Mouse (Mus musculus): Measurements from ENCODE around the gene Afg1l. TPM values are rescaled to one million over a fixed set of nuclear protein-coding genes. Genes with fewer than 3 reads are reported as not detected.
A peak's percentile ranks its signal among the peaks of the same experiment; 100 is the strongest.

The Afg1l gene
- polyA plus RNA-seq, 1 experiment from 2014 or later = 4.6 TPM

DNA sequence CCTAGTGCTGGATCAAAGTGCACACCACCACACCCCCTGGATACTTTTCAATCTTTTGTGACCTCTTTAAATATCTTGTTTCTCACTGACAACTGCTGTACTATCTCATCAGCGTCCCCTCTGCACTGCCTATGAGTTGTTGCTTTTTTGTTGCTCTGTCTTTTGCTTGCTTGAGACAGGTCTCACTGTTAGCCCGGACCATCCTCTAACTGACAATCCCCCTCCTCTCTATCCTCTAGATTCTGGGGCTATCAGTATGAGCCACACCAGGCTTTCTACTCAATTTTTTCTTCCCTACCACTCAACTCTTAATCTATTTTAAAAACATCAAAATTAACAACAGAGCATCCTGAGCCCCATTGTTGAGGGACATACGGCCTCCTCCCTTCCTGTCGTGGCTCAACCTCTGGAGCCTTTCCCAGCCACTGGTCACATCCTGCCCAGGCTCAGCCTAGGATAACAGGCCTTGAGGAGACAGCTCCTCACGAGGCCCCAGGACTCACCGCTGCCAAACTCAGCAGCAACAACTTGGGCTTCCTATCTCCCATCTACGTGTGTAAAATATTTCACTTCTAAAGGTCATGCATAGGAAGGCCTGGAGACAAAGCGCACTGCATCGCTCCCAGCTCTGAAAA lies 20.7 kb downstream of the Afg1l start:
- H3K9me3 ChIP-seq (ENCODE audit: control insufficient read depth, low read length) = no peaks in the 10 kb centered on the region
- ATAC-seq (ENCODE audit: low FRiP score) = no peak
- 86% methylated on average over 9 of the region's 9 CpGs for WGBS
- H3K27me3 ChIP-seq (ENCODE audit: control insufficient read depth, insufficient read depth, low read length) = no peaks in the 10 kb centered on the region
- H3K9ac ChIP-seq (ENCODE audit: low read length) = no peak overlapping the region
- no peak overlapping the region for H3K27ac ChIP-seq (ENCODE audit: low read depth, low read length)
- H3K4me3 ChIP-seq (ENCODE audit: low read depth, low read length) = no peak overlapping the region
- no peaks in the 10 kb centered on the region for H3K36me3 ChIP-seq (ENCODE audit: control insufficient read depth, insufficient read depth, low read length)
- DNase-seq (ENCODE audit: low spot score, missing footprints) = no peak
- H3K4me1 ChIP-seq (ENCODE audit: control insufficient read depth, insufficient read depth, low read length) = no peaks in the 10 kb centered on the region
- H3K4me2 ChIP-seq = no peak overlapping the region

DNA sequence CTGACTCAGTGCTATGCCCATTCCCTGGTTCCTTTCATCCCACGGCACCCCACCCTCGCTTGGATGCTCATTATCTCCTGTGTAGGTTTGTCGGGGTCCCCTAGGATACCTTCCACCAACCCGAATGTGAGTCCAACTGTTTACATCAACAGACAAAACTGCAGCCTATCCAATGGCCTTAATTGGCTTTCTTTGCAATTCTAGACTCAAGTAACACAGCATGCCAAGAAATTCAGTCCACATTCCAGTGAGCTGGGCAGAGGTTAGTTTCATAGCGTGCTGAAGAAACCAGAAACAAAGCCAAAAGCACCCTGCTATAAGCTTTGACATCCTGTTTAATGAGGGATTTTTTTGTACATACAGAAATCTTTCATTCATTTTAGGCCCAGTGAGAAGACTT lies 22.4 kb downstream of the Afg1l start:
- DNase-seq (ENCODE audit: low spot score, missing footprints) (no peak), ATAC-seq (ENCODE audit: low FRiP score) (no peak)
- Histone ChIP-seq H3K27ac (ENCODE audit: low read depth, low read length) (no peak overlapping the region), H3K4me3 (ENCODE audit: low read depth, low read length) (no peak overlapping the region), H3K36me3 (ENCODE audit: control insufficient read depth, insufficient read depth, low read length) (no peaks in the 10 kb centered on the region), H3K4me1 (ENCODE audit: control insufficient read depth, insufficient read depth, low read length) (no peaks in the 10 kb centered on the region), H3K27me3 (ENCODE audit: control insufficient read depth, insufficient read depth, low read length) (no peaks in the 10 kb centered on the region), H3K9ac (ENCODE audit: low read length) (no peak overlapping the region), H3K4me2 (no peak overlapping the region), H3K9me3 (ENCODE audit: control insufficient read depth, low read length) (no peaks in the 10 kb centered on the region)
- WGBS = 87% methylated on average over 5 of the region's 5 CpGs

DNA sequence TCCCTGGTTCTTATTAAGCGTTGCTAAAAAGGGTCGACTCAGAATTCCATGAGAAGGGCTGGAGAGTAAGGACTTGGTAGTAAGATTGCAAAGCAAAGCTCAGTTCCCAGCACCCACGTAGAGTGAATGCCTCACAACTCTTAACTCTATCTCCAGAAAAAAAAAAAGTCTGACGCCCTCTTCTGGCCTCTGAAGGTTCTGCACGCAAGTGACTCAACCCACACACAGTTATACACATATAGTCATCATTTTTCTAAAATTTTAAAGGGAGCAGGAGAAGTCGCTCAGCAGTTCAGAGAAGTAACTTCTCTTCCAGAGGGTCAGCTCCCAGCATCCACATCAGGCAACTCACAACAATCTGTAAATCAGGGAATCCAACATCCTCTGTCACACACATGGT lies 23.7 kb downstream of the Afg1l start:
- no peak for DNase-seq (ENCODE audit: low spot score, missing footprints)
- no peak overlapping the region for H3K27ac ChIP-seq (ENCODE audit: low read depth, low read length)
- no peak overlapping the region for H3K9ac ChIP-seq (ENCODE audit: low read length)
- ATAC-seq (ENCODE audit: low FRiP score) = no peak
- H3K27me3 ChIP-seq (ENCODE audit: control insufficient read depth, insufficient read depth, low read length) = no peaks in the 10 kb centered on the region
- no peak overlapping the region for H3K4me2 ChIP-seq
- WGBS = 88% methylated on average over 6 of the region's 6 CpGs
- no peaks in the 10 kb centered on the region for H3K36me3 ChIP-seq (ENCODE audit: control insufficient read depth, insufficient read depth, low read length)
- H3K4me1 ChIP-seq (ENCODE audit: control insufficient read depth, insufficient read depth, low read length) = no peaks in the 10 kb centered on the region
- H3K4me3 ChIP-seq (ENCODE audit: low read depth, low read length) = no peak overlapping the region
- no peaks in the 10 kb centered on the region for H3K9me3 ChIP-seq (ENCODE audit: control insufficient read depth, low read length)

DNA sequence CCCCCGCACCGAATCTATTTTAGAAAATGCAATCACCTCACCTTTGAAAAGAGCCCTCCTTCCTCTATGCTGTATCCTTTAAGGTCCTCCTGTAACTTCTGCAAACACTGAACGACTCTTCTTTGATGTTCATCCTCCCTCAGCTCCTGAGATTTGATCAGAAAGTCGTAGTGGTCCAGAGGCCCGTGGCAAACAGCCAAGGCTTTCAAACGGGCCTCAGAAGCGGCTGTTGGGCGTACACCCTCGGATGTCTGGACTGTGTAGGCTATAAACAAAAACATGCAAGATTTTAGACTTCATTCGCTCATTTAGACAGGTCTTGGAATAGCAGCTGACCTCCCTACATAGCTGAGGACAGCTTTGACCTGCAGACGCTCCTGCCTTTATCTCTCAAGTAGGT lies 24.1 kb downstream of the Afg1l start:
- Histone ChIP-seq H3K36me3 (ENCODE audit: control insufficient read depth, insufficient read depth, low read length) (no peaks in the 10 kb centered on the region), H3K4me1 (ENCODE audit: control insufficient read depth, insufficient read depth, low read length) (no peaks in the 10 kb centered on the region), H3K4me3 (ENCODE audit: low read depth, low read length) (no peak overlapping the region), H3K27me3 (ENCODE audit: control insufficient read depth, insufficient read depth, low read length) (no peaks in the 10 kb centered on the region), H3K27ac (ENCODE audit: low read depth, low read length) (no peak overlapping the region), H3K4me2 (no peak overlapping the region), H3K9me3 (ENCODE audit: control insufficient read depth, low read length) (no peaks in the 10 kb centered on the region), H3K9ac (ENCODE audit: low read length) (no peak overlapping the region)
- ATAC-seq (ENCODE audit: low FRiP score) (no peak), DNase-seq (ENCODE audit: low spot score, missing footprints) (no peak)
- WGBS = 91% methylated on average over 11 of the region's 11 CpGs

DNA sequence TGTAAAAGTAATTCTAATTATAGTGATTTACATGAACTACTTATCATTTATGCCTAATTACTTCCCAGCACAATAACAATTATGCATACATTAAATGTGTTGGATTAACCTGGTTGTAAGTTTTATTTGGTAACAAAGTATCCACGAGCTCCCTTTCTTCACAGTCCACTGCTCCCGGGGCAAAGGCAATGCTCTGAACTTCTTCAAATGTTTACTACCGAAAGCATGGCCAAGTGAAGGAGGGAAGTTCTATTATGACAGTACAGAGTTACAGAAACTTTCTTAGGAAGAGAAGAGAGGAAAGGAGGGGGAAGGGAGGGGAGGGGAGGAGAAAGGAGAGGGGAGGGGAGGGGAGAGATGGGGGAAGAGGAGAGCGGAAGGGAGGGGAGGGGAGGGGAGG lies 28.7 kb downstream of the Afg1l start:
- Histone ChIP-seq H3K36me3 (ENCODE audit: control insufficient read depth, insufficient read depth, low read length) (no peaks in the 10 kb centered on the region), H3K27me3 (ENCODE audit: control insufficient read depth, insufficient read depth, low read length) (no peaks in the 10 kb centered on the region), H3K27ac (ENCODE audit: low read depth, low read length) (no peak overlapping the region), H3K4me3 (ENCODE audit: low read depth, low read length) (no peak overlapping the region), H3K4me2 (no peak overlapping the region), H3K9ac (ENCODE audit: low read length) (no peak overlapping the region), H3K4me1 (ENCODE audit: control insufficient read depth, insufficient read depth, low read length) (peaks cover 8% of the 10 kb centered on the region), H3K9me3 (ENCODE audit: control insufficient read depth, low read length) (no peaks in the 10 kb centered on the region)
- DNase-seq (ENCODE audit: low spot score, missing footprints) (no peak), ATAC-seq (ENCODE audit: low FRiP score) (no peak)
- 59% methylated on average over 3 of the region's 4 CpGs for WGBS

DNA sequence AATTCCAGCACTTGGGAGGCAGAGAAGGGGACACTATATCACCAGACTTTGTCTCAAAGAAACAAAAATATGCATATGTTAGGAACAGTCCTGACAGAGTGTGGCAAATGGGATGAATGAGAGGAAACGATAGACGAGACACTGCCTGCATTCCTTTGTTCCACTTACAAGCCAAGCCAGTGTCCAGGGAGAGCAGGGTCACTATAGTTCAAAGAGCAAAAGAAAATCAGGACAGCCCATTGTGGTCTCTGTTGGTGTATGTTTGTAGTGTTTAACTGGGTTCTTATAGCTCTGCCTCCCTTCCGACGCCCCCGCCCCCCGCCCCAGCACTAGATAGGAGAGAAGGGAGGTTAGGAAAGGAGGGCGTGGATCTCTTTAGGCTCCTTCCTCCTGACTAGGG lies 30.0 kb downstream of the Afg1l start:
- DNase-seq (ENCODE audit: low spot score, missing footprints) (no peak), ATAC-seq (ENCODE audit: low FRiP score) (peak; percentile 27; the same call in 1 of the 2 replicates)
- WGBS = 10% methylated on average over 7 of the region's 7 CpGs
- Histone ChIP-seq H3K9ac (ENCODE audit: low read length) (no peak overlapping the region), H3K4me3 (ENCODE audit: low read depth, low read length) (no peak overlapping the region), H3K4me2 (no peak overlapping the region), H3K9me3 (ENCODE audit: control insufficient read depth, low read length) (no peaks in the 10 kb centered on the region), H3K36me3 (ENCODE audit: control insufficient read depth, insufficient read depth, low read length) (no peaks in the 10 kb centered on the region), H3K4me1 (ENCODE audit: control insufficient read depth, insufficient read depth, low read length) (peaks cover 8% of the 10 kb centered on the region), H3K27me3 (ENCODE audit: control insufficient read depth, insufficient read depth, low read length) (no peaks in the 10 kb centered on the region), H3K27ac (ENCODE audit: low read depth, low read length) (no peak overlapping the region)

DNA sequence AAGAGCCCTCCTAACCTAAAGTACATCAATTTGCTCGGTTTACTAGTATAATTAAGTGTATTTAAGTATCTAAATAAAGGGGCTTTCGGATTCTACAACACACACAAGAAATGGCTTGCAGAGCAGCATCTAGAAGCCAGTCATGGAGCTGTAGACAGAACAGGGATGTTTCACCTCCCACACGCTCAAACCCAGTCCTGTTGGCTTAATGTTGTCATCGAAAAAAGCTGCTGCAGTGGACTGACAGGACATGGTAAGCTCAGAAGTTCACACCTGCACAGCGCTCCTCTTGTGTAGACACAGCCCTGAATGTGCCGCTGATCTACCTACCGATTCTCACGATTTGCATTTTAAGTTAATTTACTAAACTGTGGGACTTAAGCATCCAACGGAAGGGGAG lies 32.2 kb downstream of the Afg1l start:
- ATAC-seq (ENCODE audit: low FRiP score) (no peak), DNase-seq (ENCODE audit: low spot score, missing footprints) (no peak)
- Histone ChIP-seq H3K4me1 (ENCODE audit: control insufficient read depth, insufficient read depth, low read length) (peaks cover 8% of the 10 kb centered on the region), H3K4me2 (no peak overlapping the region), H3K4me3 (ENCODE audit: low read depth, low read length) (no peak overlapping the region), H3K9me3 (ENCODE audit: control insufficient read depth, low read length) (no peaks in the 10 kb centered on the region), H3K9ac (ENCODE audit: low read length) (no peak overlapping the region), H3K27ac (ENCODE audit: low read depth, low read length) (no peak overlapping the region), H3K36me3 (ENCODE audit: control insufficient read depth, insufficient read depth, low read length) (no peaks in the 10 kb centered on the region), H3K27me3 (ENCODE audit: control insufficient read depth, insufficient read depth, low read length) (no peaks in the 10 kb centered on the region)
- 73% methylated on average over 9 of the region's 9 CpGs for WGBS

DNA sequence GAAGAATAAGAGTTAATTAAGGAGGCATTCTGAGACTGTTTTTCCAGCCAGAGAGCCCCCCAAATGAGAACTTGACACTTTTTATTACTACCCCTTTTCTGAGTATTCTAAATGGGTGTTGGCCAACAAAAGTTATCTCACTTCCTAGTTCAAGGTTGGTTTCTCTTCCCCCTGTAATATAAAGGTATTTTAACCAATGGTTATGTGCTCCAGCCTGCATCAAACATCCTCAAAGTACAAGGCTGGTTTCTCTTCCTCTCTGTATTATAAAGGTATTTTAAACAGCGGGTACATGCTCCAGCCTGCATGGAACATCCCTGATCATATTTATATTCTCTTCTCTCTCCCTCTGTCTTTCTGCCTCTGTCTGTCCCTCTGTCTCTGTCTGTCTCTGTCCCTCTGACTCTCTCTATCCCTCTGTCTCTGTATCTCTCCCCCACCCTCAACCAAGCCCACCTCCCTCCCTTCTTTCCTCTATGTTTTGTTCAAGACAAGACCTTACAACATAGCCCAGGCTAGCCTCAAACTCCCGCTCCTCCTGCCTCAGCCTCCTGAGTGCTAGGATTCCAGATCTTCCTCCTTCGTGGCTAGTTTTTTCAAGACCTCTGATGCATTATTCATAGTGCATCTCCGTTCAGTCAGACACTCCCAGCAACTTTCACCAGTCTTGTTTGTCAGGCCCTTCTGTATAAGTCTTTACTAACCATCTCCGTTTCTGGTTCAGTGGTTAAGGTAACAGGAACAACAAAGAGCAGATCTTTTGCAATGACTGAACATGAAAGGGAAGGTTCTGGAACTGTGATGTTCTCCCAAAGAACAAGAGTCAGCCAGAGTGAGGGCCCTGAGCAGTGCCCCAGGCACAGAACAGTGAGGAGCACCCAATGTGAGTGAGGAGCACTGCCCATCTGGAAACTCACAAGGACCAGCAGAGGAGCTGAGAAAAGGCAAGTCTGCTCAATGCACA lies 41.2 kb downstream of the Afg1l start:
- no peaks in the 10 kb centered on the region for H3K27me3 ChIP-seq (ENCODE audit: control insufficient read depth, insufficient read depth, low read length)
- 65% methylated on average over 5 of the region's 5 CpGs for WGBS
- no peak overlapping the region for H3K4me2 ChIP-seq
- no peaks in the 10 kb centered on the region for H3K4me1 ChIP-seq (ENCODE audit: control insufficient read depth, insufficient read depth, low read length)
- H3K4me3 ChIP-seq (ENCODE audit: low read depth, low read length) = no peak overlapping the region
- H3K27ac ChIP-seq (ENCODE audit: low read depth, low read length) = no peak overlapping the region
- ATAC-seq (ENCODE audit: low FRiP score) = no peak
- H3K9ac ChIP-seq (ENCODE audit: low read length) = no peak overlapping the region
- no peak for DNase-seq (ENCODE audit: low spot score, missing footprints)
- H3K9me3 ChIP-seq (ENCODE audit: control insufficient read depth, low read length) = no peaks in the 10 kb centered on the region
- no peaks in the 10 kb centered on the region for H3K36me3 ChIP-seq (ENCODE audit: control insufficient read depth, insufficient read depth, low read length)

DNA sequence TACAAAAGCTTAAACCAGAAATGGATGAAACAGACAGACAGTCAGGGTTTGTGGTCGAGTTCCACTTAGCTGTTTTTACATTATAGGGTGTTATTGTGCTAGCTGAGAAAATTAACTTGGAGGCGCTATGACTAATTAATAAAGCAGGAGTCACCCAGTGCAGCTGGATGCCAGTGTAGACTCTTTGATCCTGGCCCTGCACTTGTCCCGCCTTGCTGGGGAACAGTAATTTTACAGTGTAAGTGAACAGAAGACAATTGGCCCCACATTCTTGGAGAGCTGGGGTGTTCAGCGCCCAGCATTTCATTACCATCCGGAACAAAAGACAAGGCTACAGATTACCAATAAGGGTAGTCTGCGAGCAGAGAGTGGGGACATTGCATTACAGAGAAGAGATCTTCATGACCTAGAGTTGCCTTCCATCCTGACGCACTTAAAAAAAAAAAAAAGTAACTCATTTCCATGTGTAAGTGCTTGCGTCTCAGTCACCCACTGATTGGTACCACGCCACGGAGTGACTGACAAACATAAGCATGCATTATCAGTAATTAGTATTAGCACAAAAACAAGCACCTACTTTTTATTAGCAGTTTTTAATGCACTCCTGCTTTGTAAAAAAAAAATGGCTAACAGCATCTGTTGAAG lies 60.7 kb downstream of the Afg1l start:
- H3K27ac ChIP-seq (ENCODE audit: low read depth, low read length) = no peak overlapping the region
- 60% methylated on average over 10 of the region's 10 CpGs for WGBS
- ATAC-seq (ENCODE audit: low FRiP score) (no peak), DNase-seq (ENCODE audit: low spot score, missing footprints) (no peak)
- peaks cover 5% of the 10 kb centered on the region; the same call in 1 of the 2 replicates for H3K4me1 ChIP-seq (ENCODE audit: control insufficient read depth, insufficient read depth, low read length)
- H3K4me3 ChIP-seq (ENCODE audit: low read depth, low read length) = no peak overlapping the region
- no peaks in the 10 kb centered on the region for H3K9me3 ChIP-seq (ENCODE audit: control insufficient read depth, low read length)
- no peak overlapping the region for H3K4me2 ChIP-seq
- no peak overlapping the region for H3K9ac ChIP-seq (ENCODE audit: low read length)
- H3K36me3 ChIP-seq (ENCODE audit: control insufficient read depth, insufficient read depth, low read length) = no peaks in the 10 kb centered on the region
- H3K27me3 ChIP-seq (ENCODE audit: control insufficient read depth, insufficient read depth, low read length) = no peaks in the 10 kb centered on the region
